Mouse (Mus musculus) heart, embryonic 11.5 days (tissue): Measurements from ENCODE around the gene Arf6. TPM values are rescaled to one million over a fixed set of nuclear protein-coding genes. Genes with fewer than 3 reads are reported as not detected.
A peak's percentile ranks its signal among the peaks of the same experiment; 100 is the strongest.
"Not testable (repeated sequence)": the region's sequence is repeated elsewhere in the genome, so short reads cannot be mapped to it uniquely, and the experiment has no call there.

Experiments
- ATAC-seq: fragments of 200-750 bp; cut with Nextera tagmentation; replicated peaks from 2 replicates; pipeline ENCODE4 v1.8.0; 2017; ENCODE audit warnings: moderate library complexity; ENCODE audit not compliant: insufficient number of reproducible peaks, low FRiP score, low TSS enrichment
- H3K27ac ChIP-seq: fragments of 300-500 bp; sonication (generic); 2 replicates; pipeline ENCODE4 v1.5.1; 2014; ENCODE audit warnings: mild to moderate bottlenecking, low read depth, low read length
- H3K27me3 ChIP-seq: fragments of 300-500 bp; sonication (generic); 2 replicates; pipeline ENCODE4 v1.6.1; 2014; ENCODE audit warnings: mild to moderate bottlenecking, low read length, mixed read lengths; ENCODE audit not compliant: control insufficient read depth, insufficient read depth
- H3K36me3 ChIP-seq: fragments of 300-500 bp; sonication (generic); 2 replicates; pipeline ENCODE4 v1.6.1; 2014; ENCODE audit warnings: mild to moderate bottlenecking, low read length, moderate library complexity, mixed read lengths; ENCODE audit not compliant: control insufficient read depth, insufficient read depth
- H3K4me1 ChIP-seq: fragments of 300-500 bp; sonication (generic); 2 replicates; pipeline ENCODE4 v1.6.1; 2014; ENCODE audit warnings: low read length; ENCODE audit not compliant: control insufficient read depth, insufficient read depth
- H3K4me2 ChIP-seq: fragments of 300-500 bp; sonication (generic); 2 replicates; pipeline ENCODE4 v1.6.1; 2014; ENCODE audit warnings: mild to moderate bottlenecking, moderate library complexity
- H3K4me3 ChIP-seq: fragments of 300-500 bp; sonication (generic); 2 replicates; pipeline ENCODE4 v1.5.1; 2014; ENCODE audit warnings: low read depth, low read length
- H3K9ac ChIP-seq: fragments of 300-500 bp; sonication (generic); 2 replicates; pipeline ENCODE4 v1.6.1; 2014; ENCODE audit warnings: mild to moderate bottlenecking, low read depth, low read length, moderate library complexity
- H3K9me3 ChIP-seq: fragments of 300-500 bp; sonication (generic); replicated peaks from 2 replicates; pipeline ENCODE4 v1.6.1; 2016; ENCODE audit warnings: low read length; ENCODE audit not compliant: control insufficient read depth
- WGBS: fragments of 180-500 bp; shearing (Covaris S2); extraction: QIAGEN DNeasy Blood & Tissue Kit; methylation state at CpG from one replicate; pipeline ENCODE4 v1.1.7; 2014; ENCODE audit not compliant: insufficient replicate concordance; 5-methylcytosine and 5-hydroxymethylcytosine counted together
- polyA plus RNA-seq: library from polyadenylated mRNA; unstranded; fragments of >200 nt; fragmentation: Nextera tagmentation; extraction: Ambion mirVana; gene quantifications from 2 replicates; pipeline ENCODE4 v1.2.1, GENCODE M21; 2014

Gene Arf6
- polyA plus RNA-seq, 1 experiment from 2014 or later, result 41.6 TPM

GRCm38 (mm10) chr12:69367557-69367956 is 4.4 kb upstream of the Arf6 start:
- Histone ChIP-seq H3K4me1 (0 out of 2 replicates have a peak, but pooled peaks cover 4% of the 10 kb centered on the region), H3K27ac (no peak overlapping the region), H3K9ac (no peak overlapping the region), H3K4me2 (no peak overlapping the region), H3K27me3 (no peaks in the 10 kb centered on the region), H3K4me3 (no peak overlapping the region), H3K9me3 (no peaks in the 10 kb centered on the region), H3K36me3 (no peaks in the 10 kb centered on the region)
- ATAC-seq, result no peak
- 68% methylated on average over 2 of the region's 2 CpGs for WGBS

- Histone ChIP-seq H3K4me2 (peak overlapping the region; percentile 87), H3K27me3 (no peaks in the 10 kb centered on the region), H3K4me3 (peak overlapping the region; percentile 90), H3K9me3 (no peaks in the 10 kb centered on the region), H3K4me1 (peaks cover 6% of the 10 kb centered on the region), H3K27ac (peak overlapping the region; percentile 97), H3K9ac (peak overlapping the region; percentile 98), H3K36me3 (no peaks in the 10 kb centered on the region)
- WGBS, result 12% methylated on average over 7 of the region's 7 CpGs
- ATAC-seq, result no peak
Measured at GRCm38 (mm10) chr12:69370936-69371335, 1.0 kb upstream of the Arf6 start.

GRCm38 (mm10) chr12:69371421-69371853 is 513 bp upstream of the Arf6 start:
- H3K27ac ChIP-seq, result peak overlapping the region; percentile 97
- ATAC-seq, result peak; percentile 81
- H3K9me3 ChIP-seq, result no peaks in the 10 kb centered on the region
- H3K4me3 ChIP-seq, result peak overlapping the region; percentile 90
- H3K36me3 ChIP-seq, result no peaks in the 10 kb centered on the region
- H3K27me3 ChIP-seq, result no peaks in the 10 kb centered on the region
- H3K4me1 ChIP-seq, result peaks cover 9% of the 10 kb centered on the region
- peak overlapping the region; percentile 87 for H3K4me2 ChIP-seq
- H3K9ac ChIP-seq, result peak overlapping the region; percentile 98
- WGBS, result under 1% methylated on average over 24 of the region's 24 CpGs

- no peaks in the 10 kb centered on the region for H3K36me3 ChIP-seq
- peak overlapping the region; percentile 90 for H3K4me3 ChIP-seq
- ATAC-seq, result peak; percentile 2; the same call in 1 of the 2 replicates
- peak overlapping the region; percentile 98 for H3K9ac ChIP-seq
- H3K27me3 ChIP-seq, result no peaks in the 10 kb centered on the region
- H3K4me1 ChIP-seq, result peaks cover 9% of the 10 kb centered on the region
- under 1% methylated on average over 42 of the region's 42 CpGs for WGBS
- peak overlapping the region; percentile 97 for H3K27ac ChIP-seq
- peak overlapping the region; percentile 87 for H3K4me2 ChIP-seq
- H3K9me3 ChIP-seq, result no peaks in the 10 kb centered on the region
Measured at GRCm38 (mm10) chr12:69372731-69373331, 881 bp downstream of the Arf6 start.

- Histone ChIP-seq H3K9ac (peak overlapping the region; percentile 98; the same call in 1 of the 2 replicates), H3K9me3 (no peaks in the 10 kb centered on the region), H3K27ac (no peak overlapping the region), H3K36me3 (no peaks in the 10 kb centered on the region), H3K27me3 (no peaks in the 10 kb centered on the region), H3K4me1 (peaks cover 11% of the 10 kb centered on the region), H3K4me2 (peak overlapping the region; percentile 87), H3K4me3 (peak overlapping the region; percentile 90)
- 39% methylated on average over 11 of the region's 11 CpGs for WGBS
- ATAC-seq, result no peak
Measured at GRCm38 (mm10) chr12:69373850-69374766, 2.2 kb downstream of the Arf6 start.

GRCm38 (mm10) chr12:69376132-69376531 is 4.2 kb downstream of the Arf6 start:
- 66% methylated on average over 2 of the region's 2 CpGs for WGBS
- no peak overlapping the region for H3K4me3 ChIP-seq
- H3K27ac ChIP-seq, result no peak overlapping the region
- H3K9ac ChIP-seq, result no peak overlapping the region
- peaks cover 11% of the 10 kb centered on the region for H3K4me1 ChIP-seq
- H3K36me3 ChIP-seq, result no peaks in the 10 kb centered on the region
- H3K9me3 ChIP-seq, result no peaks in the 10 kb centered on the region
- ATAC-seq, result no peak
- no peaks in the 10 kb centered on the region for H3K27me3 ChIP-seq
- H3K4me2 ChIP-seq, result no peak overlapping the region; the same call in 1 of the 2 replicates

GRCm38 (mm10) chr12:69377188-69377587 is 5.2 kb downstream of the Arf6 start:
- Histone ChIP-seq H3K9me3 (no peaks in the 10 kb centered on the region), H3K27ac (no peak overlapping the region), H3K27me3 (no peaks in the 10 kb centered on the region), H3K4me3 (no peak overlapping the region), H3K4me2 (no peak overlapping the region), H3K36me3 (no peaks in the 10 kb centered on the region), H3K9ac (no peak overlapping the region), H3K4me1 (peaks cover 11% of the 10 kb centered on the region)
- no peak for ATAC-seq
- 96% methylated on average over 1 of the region's 1 CpGs for WGBS

GRCm38 (mm10) chr12:69377636-69378035 is 5.7 kb downstream of the Arf6 start:
- not testable (repeated sequence) for H3K9ac ChIP-seq, H3K36me3 ChIP-seq, ATAC-seq, H3K4me2 ChIP-seq, H3K9me3 ChIP-seq, H3K27ac ChIP-seq, H3K27me3 ChIP-seq, H3K4me3 ChIP-seq
- 93% methylated on average over 6 of the region's 6 CpGs for WGBS
- H3K4me1 ChIP-seq, result peaks cover 11% of the 10 kb centered on the region
